Mouse (Mus musculus) neural tube, embryonic 10.5 days (tissue): ENCODE results near the gene Mmp14.
A peak's percentile ranks its signal among the peaks of the same experiment; 100 is the strongest.

ENCODE experiments used
- DNase-seq: peaks from one replicate; pipeline ENCODE4 v3.0.0-alpha.2; 2017; ENCODE audit warnings: low spot score; ENCODE audit errors: extremely low spot score

Gene Mmp14

GRCm38 (mm10) chr14:54433941-54434531 is 2.6 kb downstream of the Mmp14 start:
- DNase-seq: peak; percentile 15

DNA sequence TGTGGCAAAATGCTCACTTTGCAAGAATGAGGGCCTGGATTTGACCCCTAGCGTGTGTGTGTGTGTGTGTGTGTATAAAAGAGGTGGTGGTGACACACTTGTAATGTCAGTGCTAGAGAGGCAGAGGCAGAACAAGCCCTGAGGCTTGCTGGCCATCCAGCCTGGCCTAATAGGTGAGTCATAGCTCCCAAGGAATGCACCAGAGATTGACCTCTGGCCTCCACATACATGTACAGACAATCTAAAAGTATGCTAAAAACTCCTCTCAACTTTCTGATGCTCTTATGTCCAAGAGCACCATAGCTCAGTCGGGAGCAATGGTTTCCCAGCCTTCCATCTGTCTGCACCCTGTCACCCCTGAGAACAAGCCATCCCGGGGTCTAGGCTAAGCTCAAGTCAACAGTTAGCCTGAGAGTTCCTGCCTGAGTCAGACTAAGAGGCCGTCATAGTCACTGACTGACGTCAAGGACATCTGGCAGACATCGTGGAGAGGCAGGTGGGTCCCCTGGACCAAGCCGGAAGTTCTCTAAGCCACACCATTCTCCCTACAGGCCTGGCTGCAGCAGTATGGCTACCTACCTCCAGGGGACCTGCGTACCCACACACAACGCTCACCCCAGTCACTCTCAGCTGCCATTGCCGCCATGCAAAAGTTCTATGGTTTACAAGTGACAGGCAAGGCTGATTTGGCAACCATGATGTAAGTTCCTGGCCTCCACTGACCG is 3.9 kb downstream of the Mmp14 start:
- DNase-seq: peak; percentile 12

GRCm38 (mm10) chr14:54439155-54439554 is 7.7 kb downstream of the Mmp14 start:
- no peak for DNase-seq

DNA sequence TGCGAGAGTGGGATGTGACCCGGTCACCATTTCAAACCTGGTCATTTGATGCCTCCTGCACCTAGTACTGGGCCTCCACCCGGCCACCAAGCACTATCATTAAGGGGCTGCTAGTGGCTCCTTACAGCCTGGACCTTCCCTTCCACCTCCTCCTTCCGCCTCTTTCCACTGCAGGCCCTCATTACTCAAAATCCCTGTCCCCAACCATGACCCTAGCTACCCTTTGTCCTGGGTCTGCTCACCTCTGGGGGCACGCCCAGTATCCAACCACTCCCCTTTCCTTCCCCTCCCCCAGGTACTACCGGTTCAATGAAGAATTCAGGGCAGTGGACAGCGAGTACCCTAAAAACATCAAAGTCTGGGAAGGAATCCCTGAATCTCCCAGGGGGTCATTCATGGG is 8.2 kb downstream of the Mmp14 start:
- no peak for DNase-seq

DNA sequence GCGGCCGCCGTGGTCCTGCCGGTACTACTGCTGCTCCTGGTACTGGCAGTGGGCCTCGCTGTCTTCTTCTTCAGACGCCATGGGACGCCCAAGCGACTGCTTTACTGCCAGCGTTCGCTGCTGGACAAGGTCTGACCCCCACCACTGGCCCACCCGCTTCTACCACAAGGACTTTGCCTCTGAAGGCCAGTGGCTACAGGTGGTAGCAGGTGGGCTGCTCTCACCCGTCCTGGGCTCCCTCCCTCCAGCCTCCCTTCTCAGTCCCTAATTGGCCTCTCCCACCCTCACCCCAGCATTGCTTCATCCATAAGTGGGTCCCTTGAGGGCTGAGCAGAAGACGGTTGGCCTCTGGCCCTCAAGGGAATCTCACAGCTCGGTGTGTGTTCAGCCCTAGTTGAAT is 9.1 kb downstream of the Mmp14 start:
- no peak for DNase-seq

DNA sequence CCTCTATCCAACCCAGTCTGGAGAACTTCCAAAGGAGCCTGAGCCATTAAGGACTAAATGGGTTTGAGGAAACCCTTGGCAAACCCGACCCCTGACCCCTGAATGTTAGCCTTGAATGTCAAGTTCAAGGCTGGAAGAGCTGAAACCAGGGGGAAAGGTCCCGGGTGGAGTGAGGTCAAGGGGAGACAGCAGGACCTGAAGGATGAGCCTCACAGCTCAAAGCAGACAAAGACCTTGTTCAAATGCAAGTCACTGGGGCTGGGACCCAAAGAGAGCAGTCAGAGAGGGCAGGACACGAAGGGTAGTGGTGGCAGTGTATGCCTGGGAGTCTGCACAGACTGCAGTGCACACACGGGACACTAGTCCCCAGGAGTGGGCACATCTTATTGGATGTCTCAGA is 10.0 kb downstream of the Mmp14 start:
- DNase-seq: no peak

DNA sequence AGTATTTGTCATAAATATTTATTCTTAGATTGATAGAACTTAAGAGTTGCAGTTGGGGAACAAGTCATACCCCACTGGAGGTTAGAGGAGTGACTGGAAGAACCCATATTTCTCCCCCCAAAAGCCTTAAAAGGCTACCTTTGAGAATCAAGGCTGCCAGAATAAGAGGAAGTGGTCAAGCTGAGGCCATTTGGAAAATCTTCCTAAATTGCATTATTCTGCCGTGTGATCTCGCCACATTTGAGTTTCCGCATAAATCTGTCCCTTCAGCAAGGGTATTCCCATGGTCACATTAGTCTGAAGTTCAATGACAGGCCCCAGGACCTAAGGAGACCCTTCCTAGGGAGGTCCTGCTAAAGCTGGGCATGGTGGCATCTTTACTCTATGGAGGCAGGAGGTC is 11.1 kb downstream of the Mmp14 start:
- no peak for DNase-seq

GRCm38 (mm10) chr14:54443196-54443595 is 11.8 kb downstream of the Mmp14 start:
- DNase-seq: peak; percentile 45

- no peak for DNase-seq
Measured at GRCm38 (mm10) chr14:54443712-54444618, 12.6 kb downstream of the Mmp14 start.

- DNase-seq: no peak
Measured at GRCm38 (mm10) chr14:54445476-54445875, 14.1 kb downstream of the Mmp14 start.

GRCm38 (mm10) chr14:54453566-54453965 is 22.2 kb downstream of the Mmp14 start:
- DNase-seq: no peak

DNA sequence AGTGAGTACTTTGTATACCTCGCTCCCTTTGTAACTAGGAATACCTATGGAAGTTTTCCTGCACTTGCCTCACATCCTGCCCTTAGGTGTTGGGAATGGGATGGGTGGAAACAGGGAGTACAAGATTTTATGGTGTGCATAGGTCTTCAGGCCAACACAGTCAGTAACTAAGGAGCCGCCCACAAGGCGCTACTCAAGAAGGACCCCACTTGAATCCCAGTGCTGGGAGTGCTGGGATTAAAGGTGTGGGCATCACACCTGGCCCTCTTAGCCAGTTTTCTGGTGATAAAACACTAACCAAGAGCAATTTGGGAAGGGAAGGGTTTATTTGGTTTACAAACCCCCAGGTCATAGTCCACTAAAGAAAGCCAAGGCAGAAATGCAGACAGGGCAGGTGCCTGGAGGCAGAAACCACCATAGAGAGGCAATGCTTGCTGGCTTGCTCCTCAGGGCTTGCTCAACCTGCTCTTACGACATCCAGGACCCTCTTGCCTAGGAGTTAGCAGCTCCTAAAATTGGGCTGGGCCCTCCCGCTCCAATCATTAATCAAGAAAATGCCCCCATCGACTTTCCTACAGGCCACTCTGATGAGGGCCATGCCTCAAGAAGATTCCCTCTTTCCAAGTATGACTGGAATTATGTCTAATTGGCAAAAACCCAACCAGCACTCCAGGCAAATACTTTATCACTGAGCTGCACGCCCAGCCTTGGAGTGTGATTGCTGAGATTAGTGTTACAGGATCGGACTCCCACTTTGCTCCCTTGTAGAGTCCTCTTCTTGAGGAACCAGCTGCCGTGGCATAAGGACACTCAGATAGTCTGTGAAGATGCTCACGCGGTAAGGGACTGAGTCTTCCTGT is 23.5 kb downstream of the Mmp14 start:
- DNase-seq: no peak

GRCm38 (mm10) chr14:54457907-54458569 is 26.6 kb downstream of the Mmp14 start:
- DNase-seq: no peak

DNA sequence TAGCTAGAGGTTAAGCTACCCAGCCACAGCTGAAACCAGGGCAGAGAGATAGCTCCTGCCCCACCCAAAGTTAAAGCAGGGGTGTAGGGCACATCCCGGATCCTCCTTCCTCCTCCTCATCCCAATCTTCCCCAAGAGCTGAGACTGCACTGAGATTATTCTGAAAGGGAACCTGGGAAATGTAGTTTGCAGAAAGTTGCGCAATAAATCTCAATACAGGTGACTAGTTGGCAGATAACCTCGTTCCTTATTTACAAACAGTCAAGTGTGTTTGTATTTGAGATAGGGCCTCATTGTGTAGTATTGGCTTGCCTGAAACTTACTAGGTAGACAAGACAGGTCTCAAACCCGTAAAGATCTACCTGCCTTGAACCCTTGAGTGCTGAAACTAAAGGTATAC is 30.7 kb downstream of the Mmp14 start:
- DNase-seq: no peak

DNA sequence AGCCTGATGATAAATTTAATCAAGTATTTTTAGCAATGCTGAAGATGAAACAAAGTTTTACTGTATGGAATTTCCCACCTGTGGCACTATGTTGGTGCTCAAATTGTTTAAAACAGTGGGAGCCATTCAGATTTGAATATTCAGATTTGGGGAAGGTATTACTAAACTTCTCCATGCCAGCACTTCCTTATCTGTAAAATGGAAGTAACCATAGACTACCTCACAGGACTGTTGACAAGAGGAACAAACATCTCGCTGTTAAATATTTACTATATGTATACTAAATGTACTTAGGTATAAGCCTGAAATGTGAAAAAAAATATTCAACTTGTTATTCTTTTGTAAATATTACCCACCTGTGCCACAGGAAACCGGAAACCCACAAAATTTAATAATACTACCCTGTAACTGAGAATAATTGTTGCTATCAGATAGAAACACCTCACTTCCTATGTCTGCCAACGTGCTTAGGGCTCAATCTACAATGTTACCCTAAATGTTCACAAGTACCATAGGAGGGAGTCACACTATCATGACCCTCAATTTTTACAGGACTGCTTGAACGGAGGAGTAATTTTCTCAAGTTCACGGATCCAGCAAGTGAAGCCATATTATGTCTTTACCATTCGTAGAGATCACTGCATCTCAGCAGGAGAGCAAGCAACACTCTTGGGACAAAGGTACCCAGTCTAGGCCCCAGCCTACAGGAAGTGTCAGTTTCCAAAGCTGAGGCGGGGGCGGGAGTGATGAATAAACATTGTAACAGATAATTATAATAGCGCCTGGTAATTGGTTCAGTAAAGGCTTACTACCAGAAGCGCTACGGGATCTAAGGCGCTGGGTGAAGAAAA is 31.9 kb downstream of the Mmp14 start:
- DNase-seq: no peak

- DNase-seq: peak; percentile 88
Measured at GRCm38 (mm10) chr14:54463959-54464292, 32.5 kb downstream of the Mmp14 start, which contains the start of gene Lrp10. Gene Lrp10, plus strand, starts transcription at chr14:54464137.

DNA sequence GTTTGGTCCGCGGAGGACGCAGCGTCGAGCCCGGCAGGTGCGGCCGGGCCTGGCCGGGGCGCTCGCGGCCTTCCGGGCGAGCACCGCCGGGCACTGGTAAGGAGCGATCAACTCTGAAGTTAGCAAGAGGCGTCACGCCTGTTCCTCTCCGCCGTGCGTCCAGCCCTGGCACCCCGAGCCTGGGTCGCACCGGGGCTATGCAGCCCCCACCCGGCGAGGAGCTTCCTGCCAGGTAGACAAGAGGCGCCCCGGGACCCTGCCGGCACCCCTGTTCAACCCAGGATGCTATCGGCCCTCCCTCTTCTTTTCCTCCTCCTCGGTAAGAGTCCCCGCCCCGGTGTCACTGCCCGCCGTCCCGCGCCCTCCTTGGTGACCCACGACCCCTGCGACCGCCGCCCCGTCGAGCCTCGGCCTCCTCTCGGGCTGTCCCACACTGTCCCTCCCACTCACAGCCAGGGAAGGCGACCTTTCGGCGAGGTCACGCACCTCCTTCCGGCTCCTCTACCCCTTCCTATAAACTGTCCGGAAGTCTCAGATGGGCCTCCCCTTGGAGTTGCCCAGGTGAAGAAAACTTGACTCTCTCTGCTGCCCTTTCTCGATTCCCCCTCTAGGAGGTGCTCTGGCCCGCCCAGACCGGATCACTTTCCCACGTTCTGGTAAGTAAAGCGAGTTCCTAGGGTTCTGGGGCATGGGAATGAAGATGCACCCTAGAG is 33.0 kb downstream of the Mmp14 start:
- DNase-seq: peak; percentile 71

GRCm38 (mm10) chr14:54471467-54471866 is 40.1 kb downstream of the Mmp14 start:
- no peak for DNase-seq

- no peak for DNase-seq
Measured at GRCm38 (mm10) chr14:54472671-54473070, 41.3 kb downstream of the Mmp14 start.
